Mouse (Mus musculus) forebrain, embryonic 11.5 days (tissue): ENCODE measurements at regions not wholly inside any gene's neighbourhood (a gene's known extent, or its start where the extent isn't known, plus 50 kb on each side); places are given as distances from the start of the nearest gene placed in this dataset. TPM values are rescaled to one million over a fixed set of nuclear protein-coding genes. Genes with fewer than 3 reads are reported as not detected.
A peak's percentile ranks its signal among the peaks of the same experiment; 100 is the strongest.

Source experiments
- ATAC-seq: fragments of 200-750 bp; cut with Nextera tagmentation; replicated peaks from 2 replicates; pipeline ENCODE4 v1.8.0; 2017; ENCODE audit warnings: moderate TSS enrichment; ENCODE audit not compliant: low FRiP score
- DNase-seq: peaks from one replicate; pipeline ENCODE4 v3.0.0-alpha.2; 2017; ENCODE audit warnings: low spot score
- H3K27ac ChIP-seq: fragments of 300-500 bp; sonication (generic); 2 replicates; pipeline ENCODE4 v1.5.1; 2014; ENCODE audit warnings: low read depth, low read length
- H3K27me3 ChIP-seq: fragments of 300-500 bp; sonication (generic); 2 replicates; pipeline ENCODE4 v1.6.1; 2014; ENCODE audit warnings: mild to moderate bottlenecking, low read length, mixed read lengths; ENCODE audit not compliant: control insufficient read depth, insufficient read depth
- H3K36me3 ChIP-seq: fragments of 300-500 bp; sonication (generic); 2 replicates; pipeline ENCODE4 v1.6.1; 2014; ENCODE audit warnings: mild to moderate bottlenecking, low read length, moderate library complexity, mixed read lengths; ENCODE audit not compliant: control insufficient read depth, insufficient read depth
- H3K4me1 ChIP-seq: fragments of 300-500 bp; sonication (generic); replicated peaks from 2 replicates; pipeline ENCODE4 v1.6.1; 2014; ENCODE audit warnings: low read length, mixed read lengths; ENCODE audit not compliant: control insufficient read depth, insufficient read depth
- H3K4me2 ChIP-seq: fragments of 300-500 bp; sonication (generic); 2 replicates; pipeline ENCODE4 v1.6.1; 2014; ENCODE audit warnings: low read depth, mild to moderate bottlenecking, low read length, moderate library complexity, mixed read lengths; ENCODE audit not compliant: severe bottlenecking
- H3K4me3 ChIP-seq: fragments of 300-500 bp; sonication (generic); 2 replicates; pipeline ENCODE4 v1.5.1; 2014; ENCODE audit warnings: low read depth, low read length
- H3K9ac ChIP-seq: fragments of 300-500 bp; sonication (generic); 2 replicates; pipeline ENCODE4 v1.6.1; 2014; ENCODE audit warnings: low read length
- H3K9me3 ChIP-seq: fragments of 300-500 bp; sonication (generic); 2 replicates; pipeline ENCODE4 v1.6.1; 2016; ENCODE audit warnings: low read length, mixed read lengths; ENCODE audit not compliant: control insufficient read depth
- WGBS: fragments of 180-500 bp; shearing (Covaris S2); extraction: QIAGEN DNeasy Blood & Tissue Kit; methylation state at CpG from one replicate; pipeline ENCODE4 v1.1.7; 2014; 5-methylcytosine and 5-hydroxymethylcytosine counted together
- microRNA-seq: library from miRNA; unstranded; fragments of <30 nt; microRNA quantifications from one replicate; pipeline ENCODE4, GENCODE M21; 2016; ENCODE audit not compliant: insufficient number of aligned reads

- peak; percentile 76 for ATAC-seq
- DNase-seq = peak; percentile 68
- Histone ChIP-seq H3K27ac (no peak overlapping the region), H3K4me2 (no peak overlapping the region), H3K36me3 (no peaks in the 10 kb centered on the region), H3K4me1 (peaks cover 3% of the 10 kb centered on the region; the same call in 1 of the 2 replicates), H3K9me3 (no peaks in the 10 kb centered on the region), H3K27me3 (no peaks in the 10 kb centered on the region), H3K4me3 (no peak overlapping the region), H3K9ac (no peak overlapping the region)
- WGBS = 52% methylated on average over 5 of the region's 5 CpGs
Observed at GRCm38 (mm10) chr14:48371766-48372165, 74.2 kb upstream of the Tmem260 start.

GRCm38 (mm10) chr14:48376112-48376511 lies 69.8 kb upstream of the Tmem260 start:
- H3K9ac ChIP-seq = no peak overlapping the region
- no peak overlapping the region for H3K4me2 ChIP-seq
- 27% methylated on average over 5 of the region's 5 CpGs for WGBS
- peaks cover 3% of the 10 kb centered on the region; the same call in 1 of the 2 replicates for H3K4me1 ChIP-seq
- no peak overlapping the region for H3K4me3 ChIP-seq
- no peaks in the 10 kb centered on the region for H3K27me3 ChIP-seq
- H3K27ac ChIP-seq = no peak overlapping the region
- H3K9me3 ChIP-seq = no peaks in the 10 kb centered on the region
- H3K36me3 ChIP-seq = no peaks in the 10 kb centered on the region
- DNase-seq (no peak), ATAC-seq (no peak)

Small RNA genes in the stretch of these regions (microRNA-seq; reads per million reads assigned to microRNA genes)
- gene Gm23881 = not detected
